Mouse (Mus musculus) ovary, adult 18-20 months (tissue): ENCODE results near the gene Galr2.
"Not testable (repeated sequence)": the region's sequence is repeated elsewhere in the genome, so short reads cannot be mapped to it uniquely, and the experiment has no call there.

Source experiments
- DNase-seq: peaks from one replicate; pipeline ENCODE4 v3.0.0; 2022; ENCODE audit warnings: low spot score, mixed read lengths

Gene Galr2

DNA sequence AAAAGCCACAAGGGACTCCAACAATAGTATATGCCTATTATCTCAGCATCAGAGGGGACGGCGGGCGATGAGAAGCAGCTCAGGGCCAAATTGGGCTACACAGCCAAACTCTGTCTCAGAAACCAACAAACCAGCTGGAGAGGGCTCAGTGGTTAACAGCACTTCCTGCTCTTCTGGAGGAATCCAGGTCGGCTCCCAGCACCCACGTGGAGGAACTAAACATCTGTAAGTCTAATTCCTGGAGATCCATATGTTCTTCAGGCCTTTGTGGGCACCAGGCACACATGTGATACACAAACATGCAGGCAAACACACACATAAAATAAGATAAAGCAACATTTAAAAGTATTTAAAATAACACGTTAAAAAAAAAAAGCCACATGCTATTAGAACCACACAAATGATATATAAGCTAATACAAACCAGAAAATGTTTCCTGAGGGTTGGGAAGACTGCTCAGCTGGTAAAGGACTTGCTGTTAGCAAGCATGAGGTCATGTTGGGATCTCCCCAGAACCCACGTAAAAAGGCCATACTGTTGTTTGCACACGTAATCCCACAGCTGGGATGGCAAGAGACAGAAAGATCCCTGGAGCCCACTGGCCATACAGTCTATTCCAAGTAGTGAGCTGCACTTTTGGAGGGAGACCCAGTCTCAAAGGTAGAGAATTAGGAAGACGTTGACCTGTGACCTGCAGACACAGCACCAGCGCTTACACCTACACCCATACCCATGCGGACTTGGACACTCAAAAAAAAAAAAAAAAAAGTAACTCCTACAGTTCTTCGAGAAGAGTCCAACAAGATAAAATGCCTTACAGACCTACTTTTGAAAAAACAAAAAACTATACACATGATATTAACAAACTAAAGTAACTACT is 7.9 kb upstream of the Galr2 start:
- no peak for DNase-seq

DNA sequence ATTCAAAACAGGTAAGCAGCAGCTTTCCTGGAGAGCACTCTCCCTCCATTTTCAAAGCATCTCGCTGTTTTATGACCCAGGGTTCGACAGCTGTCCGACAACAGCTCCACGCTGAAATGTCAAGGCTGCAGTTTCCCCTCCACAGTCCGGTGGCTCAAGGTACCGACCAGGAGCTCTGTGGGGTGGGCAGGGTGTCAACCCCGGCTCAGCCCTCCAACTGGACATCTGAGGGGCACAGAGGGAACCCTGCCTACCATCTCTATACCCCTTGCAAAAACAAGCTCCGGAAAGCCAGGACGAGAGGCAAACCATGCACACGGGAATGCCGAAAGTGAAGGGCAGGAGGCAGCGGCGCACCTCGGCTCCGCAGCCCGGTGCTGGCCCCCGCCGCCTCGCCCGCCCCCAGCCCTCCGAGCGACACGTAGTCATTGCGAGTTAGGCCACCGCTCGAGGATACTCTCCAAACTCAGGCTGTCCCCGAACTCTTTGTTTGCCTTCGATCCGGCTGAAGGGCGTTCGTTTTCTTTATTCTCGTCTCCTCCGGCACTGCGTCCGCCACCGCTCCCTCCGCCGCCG is 7.2 kb upstream of the Galr2 start:
- DNase-seq = no peak

DNA sequence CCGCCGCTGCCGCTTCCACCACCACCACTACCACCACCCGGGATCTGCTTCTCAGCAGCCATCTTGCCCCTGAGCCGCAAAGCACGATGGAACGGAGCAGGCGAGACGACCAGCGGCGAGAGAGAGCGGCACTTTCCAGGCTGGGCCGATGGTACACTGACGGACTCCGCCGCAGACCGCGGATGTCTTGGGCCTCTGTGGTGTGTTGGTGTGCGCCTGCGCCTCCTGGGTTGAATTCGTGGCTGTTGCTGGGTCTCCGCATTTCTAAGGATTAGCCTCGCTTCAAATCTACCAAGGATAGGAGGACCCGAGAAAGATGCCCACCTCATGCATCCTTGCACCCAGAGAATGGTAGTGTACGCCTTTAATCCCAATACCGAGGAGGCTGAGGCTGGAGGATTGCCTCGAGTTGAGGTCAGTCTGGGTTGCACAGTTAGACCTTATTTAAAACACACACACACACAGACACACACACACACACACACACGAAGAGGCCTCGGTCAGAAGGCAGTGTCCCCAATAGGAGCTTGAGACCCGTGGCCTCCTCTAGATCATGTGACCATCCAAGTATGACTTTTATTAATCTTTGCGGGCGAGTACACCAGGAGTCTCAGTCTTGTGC is 6.6 kb upstream of the Galr2 start, which contains the start of gene Srp68:
Gene Srp68 (minus strand): TSS at position 173 of the 622 bp plus-strand sequence.
- peak; percentile 87 for DNase-seq

DNA sequence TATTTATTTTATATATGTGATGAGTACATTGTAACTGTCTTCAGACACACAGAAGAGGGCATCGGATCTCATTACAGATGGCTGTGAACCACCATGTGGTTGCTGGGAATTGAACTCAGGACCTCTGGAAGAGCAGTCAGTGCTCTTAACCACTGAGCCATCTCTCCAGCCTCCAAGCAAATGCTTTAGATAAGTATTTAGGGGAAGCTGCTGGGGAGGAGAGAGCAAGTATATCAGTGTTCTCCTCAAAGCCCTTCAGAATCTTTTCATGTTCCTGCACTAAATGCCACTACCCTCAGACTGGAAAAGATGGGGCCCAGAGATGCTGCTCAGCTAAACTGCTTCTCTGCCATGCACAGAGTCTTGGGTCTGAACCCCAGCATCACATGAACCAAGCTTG is 3.6 kb upstream of the Galr2 start:
- not testable (repeated sequence) for DNase-seq

DNA sequence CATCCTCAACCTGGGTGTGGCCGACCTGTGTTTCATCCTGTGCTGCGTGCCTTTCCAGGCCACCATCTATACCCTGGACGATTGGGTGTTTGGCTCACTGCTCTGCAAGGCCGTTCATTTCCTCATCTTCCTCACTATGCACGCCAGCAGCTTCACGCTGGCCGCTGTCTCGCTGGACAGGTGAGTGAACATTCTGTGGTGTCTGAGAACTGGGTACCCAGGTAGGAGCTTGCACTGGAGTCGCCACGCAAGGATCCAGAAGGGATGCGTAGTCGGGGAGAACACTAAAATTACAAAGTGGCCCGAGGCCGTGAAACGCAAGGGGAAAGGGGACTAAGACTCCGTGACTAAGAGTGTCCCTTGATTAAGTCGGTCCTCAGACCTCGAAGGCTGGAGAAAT is 932 bp downstream of the Galr2 start:
- no peak for DNase-seq

DNA sequence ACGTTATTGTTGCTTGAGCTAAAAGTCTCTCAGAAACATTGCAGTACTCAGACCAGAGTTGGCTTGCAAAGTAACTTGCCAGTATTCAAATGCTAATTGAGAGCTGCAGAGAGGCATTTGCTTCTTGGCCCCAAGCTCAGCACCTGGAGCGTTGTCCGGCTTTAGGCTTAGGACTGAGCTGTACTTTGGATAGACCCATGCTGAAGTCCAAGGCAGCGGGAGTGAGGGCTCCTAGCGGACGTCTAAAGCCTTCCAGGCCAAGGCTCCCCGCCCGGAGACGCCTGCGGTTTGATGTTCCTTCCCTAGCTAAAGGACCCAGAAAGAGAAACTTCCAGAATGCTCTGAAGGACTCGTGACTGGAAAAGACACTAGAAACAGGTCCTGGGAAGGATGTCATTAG is 1.4 kb downstream of the Galr2 start:
- no peak for DNase-seq

DNA sequence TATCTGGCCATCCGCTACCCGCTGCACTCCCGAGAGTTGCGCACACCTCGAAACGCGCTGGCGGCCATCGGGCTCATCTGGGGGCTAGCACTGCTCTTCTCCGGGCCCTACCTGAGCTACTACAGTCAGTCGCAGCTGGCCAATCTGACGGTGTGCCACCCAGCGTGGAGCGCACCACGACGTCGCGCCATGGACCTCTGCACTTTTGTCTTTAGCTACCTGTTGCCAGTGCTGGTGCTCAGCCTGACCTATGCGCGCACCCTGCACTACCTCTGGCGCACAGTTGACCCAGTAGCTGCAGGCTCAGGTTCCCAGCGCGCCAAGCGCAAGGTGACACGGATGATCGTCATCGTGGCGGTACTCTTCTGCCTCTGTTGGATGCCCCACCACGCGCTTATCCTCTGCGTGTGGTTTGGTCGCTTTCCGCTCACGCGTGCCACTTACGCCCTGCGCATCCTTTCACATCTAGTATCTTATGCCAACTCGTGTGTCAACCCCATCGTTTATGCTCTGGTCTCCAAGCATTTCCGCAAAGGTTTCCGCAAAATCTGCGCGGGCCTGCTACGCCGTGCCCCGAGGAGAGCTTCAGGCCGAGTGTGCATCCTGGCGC is 2.3 kb downstream of the Galr2 start:
- DNase-seq = no peak

DNA sequence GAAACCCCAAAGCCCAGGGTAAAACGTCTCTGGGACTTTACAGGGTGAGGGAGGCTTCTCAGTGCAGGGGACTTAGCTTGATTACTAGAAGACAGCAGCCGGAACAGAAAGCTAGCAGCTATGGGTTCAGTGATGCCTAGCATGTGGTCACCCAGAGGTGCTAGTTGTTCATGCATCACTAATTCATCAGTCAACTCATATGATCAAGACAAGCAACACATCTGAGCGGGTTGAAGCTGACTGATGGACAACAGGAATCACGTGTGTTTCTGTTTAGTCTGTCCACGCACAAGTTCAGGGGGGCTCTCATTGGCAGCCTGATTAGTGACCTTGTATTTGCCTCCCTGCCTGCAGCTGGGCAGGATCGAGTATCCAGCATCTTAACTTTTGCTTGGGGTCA is 3.2 kb downstream of the Galr2 start:
- no peak for DNase-seq

DNA sequence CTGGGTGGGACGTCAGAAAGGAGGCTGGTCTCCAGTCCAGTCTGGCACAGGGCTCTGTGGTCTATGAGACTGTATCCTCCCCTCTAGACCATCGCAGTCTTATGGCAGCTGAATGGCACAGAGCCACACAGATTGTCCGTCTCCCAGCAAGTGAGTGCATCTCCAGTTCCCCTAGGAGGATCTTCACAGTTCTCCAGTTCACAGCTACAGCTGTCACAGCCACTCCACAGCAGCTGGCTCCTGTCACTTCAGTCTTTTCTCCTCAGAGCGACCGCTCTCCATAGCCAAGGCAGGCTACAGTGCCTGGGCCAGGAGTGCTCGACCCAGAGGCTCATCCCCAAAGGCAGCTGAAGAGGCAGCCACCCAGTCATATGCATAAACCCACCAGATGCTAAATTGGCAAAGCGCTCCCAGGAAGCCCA is 5.0 kb downstream of the Galr2 start:
- no peak for DNase-seq

DNA sequence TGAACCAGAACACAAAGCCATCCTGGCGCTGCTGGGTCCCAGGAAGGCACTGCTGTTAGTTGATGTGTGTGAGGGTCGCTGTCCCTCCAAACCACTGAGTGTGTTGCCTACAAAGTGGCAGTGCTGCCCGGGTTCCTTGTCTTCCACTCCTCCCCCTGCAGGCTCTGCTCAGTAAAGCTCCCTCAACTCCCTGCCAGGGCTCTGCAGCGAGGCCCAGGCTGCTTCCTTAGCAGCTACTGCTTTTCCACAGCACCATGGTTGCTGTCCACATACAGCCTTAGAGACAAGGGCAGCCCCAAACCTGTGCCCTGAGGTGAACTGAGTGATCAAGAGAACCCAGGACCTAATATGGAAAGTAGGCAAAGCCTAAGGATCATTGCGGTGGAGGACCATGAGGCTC is 6.6 kb downstream of the Galr2 start:
- DNase-seq = no peak

DNA sequence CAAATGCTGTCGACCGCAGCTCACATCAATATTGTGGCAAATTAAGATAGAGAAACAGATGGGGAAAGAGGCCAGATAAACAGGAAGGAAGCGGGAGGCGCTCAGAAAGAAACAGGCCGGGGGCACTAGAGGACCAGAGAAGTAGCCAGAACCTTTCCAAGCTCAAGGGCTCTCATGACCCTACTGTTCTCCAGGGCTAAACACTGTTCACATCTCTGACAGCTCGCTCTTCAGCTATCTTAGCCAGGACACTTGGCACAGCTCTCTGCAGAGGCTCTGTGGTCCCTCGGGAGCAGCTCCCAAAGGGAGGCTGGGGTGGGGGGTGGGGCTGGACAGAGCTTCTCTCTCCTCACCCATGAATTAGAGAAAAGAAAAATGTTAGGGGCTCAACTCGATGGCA is 9.8 kb downstream of the Galr2 start:
- no peak for DNase-seq

DNA sequence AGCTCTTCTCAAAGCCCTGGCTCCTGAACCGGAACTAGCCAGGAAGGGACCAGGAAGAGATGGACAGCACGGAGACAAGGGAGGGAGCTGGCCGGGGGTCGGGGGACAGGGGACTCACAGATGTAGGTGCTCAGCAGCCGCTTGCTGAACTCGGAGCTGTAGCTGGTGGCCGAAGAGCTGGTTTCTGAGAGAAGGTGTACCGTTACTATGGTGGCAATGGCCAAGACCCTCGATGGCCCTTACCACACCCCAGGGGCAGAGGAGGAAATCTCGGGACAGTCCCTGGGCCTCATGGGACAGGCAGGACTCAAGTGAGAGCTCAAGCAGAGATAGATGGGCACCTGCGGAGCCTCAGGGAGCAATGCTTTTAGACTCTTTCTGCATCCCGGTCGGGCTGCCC is 11.7 kb downstream of the Galr2 start:
- no peak for DNase-seq

DNA sequence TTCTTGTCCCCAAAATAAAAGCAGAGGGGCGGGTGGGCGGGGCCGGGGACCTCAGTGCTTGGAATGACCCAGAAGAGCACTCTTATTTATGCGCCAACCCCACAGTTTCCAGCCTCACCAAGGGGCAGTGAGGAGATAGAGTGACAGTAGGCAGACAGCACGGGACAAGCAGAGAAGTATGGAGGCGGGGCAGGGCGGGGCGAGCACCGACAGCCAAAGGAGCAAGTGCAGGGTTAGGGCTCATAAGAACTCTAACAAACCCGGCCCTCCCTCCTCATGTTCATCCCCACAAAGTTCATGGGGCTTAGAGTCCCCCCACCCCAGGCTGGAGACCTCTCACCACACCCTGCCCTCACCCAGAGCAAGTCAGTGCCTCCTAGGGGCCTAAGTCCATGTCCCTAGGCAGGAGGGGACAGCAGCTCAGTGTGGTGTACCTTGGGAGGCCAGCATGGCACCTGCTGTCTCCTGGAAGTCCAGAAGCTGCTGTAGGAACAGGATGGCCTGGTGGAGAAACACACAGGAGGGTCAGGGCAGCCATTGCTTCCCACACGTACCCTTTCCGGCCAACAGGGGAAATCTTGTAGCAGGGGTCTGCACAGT is 12.9 kb downstream of the Galr2 start:
- no peak for DNase-seq

DNA sequence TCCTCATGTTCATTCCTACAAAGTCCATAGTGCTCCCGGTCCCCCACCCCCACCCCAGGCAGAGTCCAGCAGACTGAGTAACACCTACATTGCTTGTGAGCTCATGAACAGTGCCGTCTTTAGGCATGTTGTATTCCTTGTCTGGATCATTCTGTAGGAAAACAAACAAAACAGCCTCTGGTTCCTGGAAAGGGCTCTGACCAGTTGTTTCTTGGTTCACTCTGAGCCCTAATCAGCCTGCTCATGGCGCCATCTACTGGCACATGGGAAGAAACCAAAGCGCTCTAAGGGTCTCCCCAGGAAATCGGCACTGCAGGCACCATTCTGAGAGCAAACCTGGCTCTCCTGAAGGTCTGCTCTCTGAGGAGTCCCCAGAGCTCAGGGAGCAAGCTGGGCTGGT is 13.6 kb downstream of the Galr2 start:
- no peak for DNase-seq

DNA sequence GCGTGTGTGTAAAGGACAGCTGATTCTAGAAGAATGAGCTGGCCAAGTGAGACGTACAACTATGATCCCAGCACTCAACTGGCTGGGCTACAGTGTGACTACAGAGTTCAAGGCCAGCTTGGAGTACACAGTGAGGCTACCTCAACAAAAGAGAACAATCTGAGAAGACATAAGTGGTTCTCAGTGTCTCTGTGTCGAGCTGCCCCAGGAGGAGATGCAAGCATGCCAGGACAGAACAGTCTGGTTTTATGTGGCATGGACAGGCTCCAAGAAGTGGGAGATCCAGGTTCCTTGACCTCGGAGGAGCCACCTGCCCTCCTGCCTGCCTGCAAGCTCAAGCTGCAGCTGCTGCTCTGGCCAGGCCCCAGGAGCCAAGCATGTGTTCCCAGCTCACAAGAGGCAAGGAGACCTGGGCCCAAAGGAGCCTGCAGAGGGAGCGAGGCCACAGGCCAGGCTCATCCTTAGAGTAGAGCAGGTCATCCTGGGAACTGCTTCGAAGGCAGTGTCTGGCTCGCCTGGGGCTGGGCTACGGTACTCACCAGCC is 15.5 kb downstream of the Galr2 start:
- peak; percentile 43 for DNase-seq

DNA sequence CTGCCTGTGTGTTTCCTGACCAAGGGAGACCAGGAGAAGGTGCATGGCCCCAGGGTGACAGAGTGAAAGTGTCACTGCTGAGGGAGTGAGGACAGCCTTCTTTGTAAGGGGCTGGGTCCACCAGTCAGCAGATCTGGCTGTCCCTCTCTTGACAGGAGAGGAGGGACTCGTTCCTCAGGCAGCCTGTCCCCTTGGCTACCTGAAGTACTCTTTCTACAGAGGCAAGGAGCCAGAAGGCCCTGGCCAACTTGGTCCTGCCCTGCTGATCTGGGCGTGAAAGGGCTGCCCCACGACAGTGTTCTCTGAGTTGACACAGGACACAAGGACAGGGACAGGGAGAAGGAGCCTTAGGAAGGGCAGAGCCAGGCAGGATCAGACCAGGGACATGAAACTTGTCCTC is 16.3 kb downstream of the Galr2 start:
- DNase-seq = no peak

DNA sequence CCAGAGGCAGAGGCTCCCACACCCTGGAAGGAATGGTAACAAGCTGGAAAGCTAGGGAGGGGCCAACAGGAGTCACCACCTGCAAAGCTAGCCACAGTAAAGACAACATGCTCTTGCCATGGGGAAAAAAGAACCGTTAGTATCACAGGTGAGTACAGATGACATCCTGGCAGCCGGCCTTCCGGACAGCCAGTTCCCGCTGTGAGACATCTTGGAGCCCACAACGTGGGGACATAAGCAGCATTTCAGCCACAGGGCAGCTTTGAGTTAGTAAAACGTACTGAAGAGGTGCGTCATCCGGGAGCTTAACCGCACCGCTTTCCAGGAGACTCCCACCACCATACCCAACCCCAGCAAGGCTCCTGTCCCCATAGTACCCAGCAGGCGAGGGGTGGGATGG is 17.5 kb downstream of the Galr2 start:
- no peak for DNase-seq

DNA sequence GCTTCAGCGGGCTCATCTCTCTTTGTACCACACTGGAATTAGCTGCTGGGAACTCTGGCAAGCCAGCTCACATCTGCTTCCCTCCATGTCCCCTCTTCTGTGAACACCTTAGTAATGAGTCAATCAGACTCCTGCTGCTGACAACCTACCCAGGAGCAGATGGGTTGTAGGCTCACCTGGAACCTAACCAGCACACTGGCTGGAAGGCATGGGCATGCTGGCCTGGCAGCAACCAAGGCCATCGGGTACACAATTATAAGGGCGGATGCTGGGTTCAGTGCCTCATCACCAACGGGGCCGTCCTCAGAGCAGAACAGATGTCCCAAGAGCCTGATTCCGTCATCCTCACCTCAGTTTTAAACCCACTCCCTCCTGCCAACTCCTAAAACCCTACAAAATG is 17.9 kb downstream of the Galr2 start:
- DNase-seq = no peak

DNA sequence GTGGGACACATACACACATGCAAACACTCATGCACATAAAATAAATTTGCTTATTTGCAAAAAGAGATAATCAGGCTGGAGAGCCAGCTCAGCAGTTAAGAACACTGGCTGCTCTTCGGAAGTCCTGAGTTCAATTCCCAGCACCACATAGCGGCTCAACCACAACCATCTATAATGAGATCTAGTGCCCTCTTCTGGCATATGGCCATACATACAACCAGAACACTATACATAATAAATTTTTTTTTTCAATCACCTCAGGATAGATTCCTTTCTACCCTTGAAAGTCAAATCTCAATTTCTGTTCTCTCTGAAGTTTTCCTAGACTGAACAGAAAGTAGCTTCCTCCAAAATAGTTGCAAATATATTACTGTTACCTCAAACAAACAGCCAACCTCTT is 24.7 kb downstream of the Galr2 start:
- DNase-seq = no peak

DNA sequence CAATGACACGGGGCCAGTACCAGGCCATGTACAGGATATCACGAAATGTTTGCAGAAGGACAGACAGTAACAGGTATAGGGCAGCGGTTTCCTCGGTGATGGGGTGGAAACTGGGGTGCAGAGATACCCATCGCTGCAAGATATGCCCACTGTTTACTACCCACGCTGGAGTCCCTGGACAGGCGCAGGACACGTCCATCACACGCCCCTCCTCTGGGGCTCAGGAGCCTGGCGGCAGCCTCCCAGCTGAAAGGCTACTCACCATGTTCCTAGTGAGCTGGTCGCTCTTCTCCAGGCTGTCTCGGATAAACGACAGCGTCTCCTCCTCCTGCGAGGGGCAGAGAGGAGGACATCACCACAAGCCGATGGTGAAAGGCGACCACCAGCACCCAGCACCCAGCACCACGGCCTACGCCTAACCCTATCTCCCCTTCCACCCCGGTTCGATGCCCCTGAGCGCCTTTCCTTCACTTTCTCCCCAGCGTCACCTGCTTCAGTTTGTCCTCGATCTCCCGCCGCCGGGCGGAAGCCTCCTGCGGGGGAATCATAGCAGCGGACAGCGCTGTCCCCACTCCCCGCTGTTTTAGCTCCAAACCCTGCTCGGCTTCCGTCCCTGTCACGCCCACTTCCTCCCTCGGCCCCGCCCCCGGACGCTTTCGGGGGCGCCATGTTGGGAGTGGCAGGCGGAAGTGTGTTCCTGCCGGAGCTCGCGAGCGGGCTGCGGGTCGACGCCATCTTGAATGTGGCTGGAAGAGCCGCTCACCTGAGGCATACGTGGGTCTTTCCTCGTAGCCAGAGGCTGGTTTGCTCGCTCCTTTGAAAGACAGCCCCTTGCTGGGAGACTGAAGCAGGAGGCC is 25.6 kb downstream of the Galr2 start:
- DNase-seq = peak; percentile 83

DNA sequence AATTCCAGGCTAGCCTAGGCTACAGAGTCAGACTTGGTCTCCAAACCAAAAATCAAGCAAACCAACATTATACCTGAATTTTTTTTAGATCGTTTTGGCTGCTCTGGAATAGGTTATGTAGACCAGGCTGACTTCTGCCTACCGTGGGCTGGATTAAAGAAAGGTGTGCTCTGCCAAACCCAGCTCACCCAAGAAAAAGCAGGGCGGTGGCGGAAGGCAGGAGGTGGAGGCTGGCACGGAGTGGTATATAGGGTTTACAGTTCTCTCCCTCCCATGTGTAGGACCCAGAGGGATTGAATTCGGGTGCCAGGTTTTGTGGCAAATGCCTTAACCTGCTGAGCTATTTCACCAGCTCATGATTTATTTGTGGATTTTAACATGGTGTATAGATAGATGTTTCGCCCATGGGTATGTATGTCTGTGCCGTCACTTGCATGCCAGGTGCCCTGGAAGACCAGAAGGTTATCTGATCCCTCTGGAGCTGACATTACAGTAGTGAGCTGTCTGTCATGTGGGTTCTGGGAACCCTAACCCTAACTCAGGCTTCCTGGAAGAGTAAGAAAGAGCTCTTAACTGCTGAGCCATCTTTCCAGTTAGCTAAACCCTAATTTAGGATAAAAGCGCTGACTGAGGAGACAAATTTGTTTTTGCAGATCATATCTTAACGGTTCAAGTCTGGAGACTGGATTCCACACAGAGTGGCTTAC is 26.4 kb downstream of the Galr2 start, which contains the start of gene Exoc7:
Gene Exoc7 (minus strand): TSS at position 215 of the 707 bp plus-strand sequence.
- DNase-seq = no peak
